Mouse (Mus musculus): ENCODE data around the gene Exoc2.

DNA sequence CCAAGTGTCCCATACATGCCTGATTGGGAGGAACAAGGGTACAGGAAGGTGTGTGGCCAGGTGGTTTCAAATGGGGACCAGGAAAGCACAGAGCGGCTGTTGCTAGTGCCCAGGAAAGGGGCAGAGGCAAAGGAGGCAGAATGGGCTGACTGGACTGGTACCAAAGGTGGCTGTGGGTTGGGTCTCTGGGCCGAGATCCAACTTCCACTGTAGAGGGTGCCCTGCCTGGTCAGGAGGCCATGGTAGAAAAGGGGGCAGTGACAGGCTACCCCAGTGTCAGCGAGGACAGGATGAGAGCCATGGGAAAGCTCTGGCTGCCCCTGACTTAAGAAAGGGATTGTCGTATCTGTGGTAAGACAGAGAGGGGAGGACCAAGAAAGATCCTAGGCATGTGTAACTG lies 180.7 kb downstream of the Exoc2 start:
- TF ChIP-seq E2F4 (IDR thresholded peaks at IDR 0.05; ENCODE audit: insufficient read depth) (no peak), MYOG (IDR thresholded peaks at IDR 0.05; ENCODE audit: control insufficient read depth in 1 of 3, insufficient read depth in 1 of 3, insufficient read length in 2 of 3, low read depth in 2 of 3) (no peak), POLR2A (IDR thresholded peaks at IDR 0.05; ENCODE audit: insufficient read length, low read depth) (no peak), MYOD1 (IDR thresholded peaks at IDR 0.05; ENCODE audit: control insufficient read depth in 1 of 3, insufficient read length in 2 of 3, low read depth in 2 of 3) (no peak), MAX (IDR thresholded peaks at IDR 0.05; ENCODE audit: low read depth) (no peak), TCF3 (IDR thresholded peaks at IDR 0.05; ENCODE audit: insufficient read length, low read depth) (no peak), SRF (IDR thresholded peaks at IDR 0.05; ENCODE audit: control insufficient read depth, insufficient read length, low read depth) (no peak), USF1 (IDR thresholded peaks at IDR 0.05; ENCODE audit: low read depth) (no peak), TCF12 (IDR thresholded peaks at IDR 0.05; ENCODE audit: insufficient read depth, poor library complexity, severe bottlenecking) (no peak), CEBPB (IDR thresholded peaks at IDR 0.05; ENCODE audit: insufficient read depth, poor library complexity, severe bottlenecking) (no peak), REST (IDR thresholded peaks at IDR 0.05; ENCODE audit: insufficient read depth, insufficient read length) (no peak)
